Mouse (Mus musculus): ENCODE measurements at regions not wholly inside any gene's neighbourhood (a gene's known extent, or its start where the extent isn't known, plus 50 kb on each side); places are given as distances from the start of the nearest gene placed in this dataset.

- TF ChIP-seq POLR2A (IDR thresholded peaks at IDR 0.05; ENCODE audit: insufficient read depth, low read length) (no peak), EP300 (IDR thresholded peaks at IDR 0.05; ENCODE audit: insufficient read depth, low read depth, low read length) (no peak), CTCF (IDR thresholded peaks at IDR 0.05; ENCODE audit: low read depth, low read length) (no peak)
These were observed 98.5 kb upstream of the Tpm1 start for GRCm38 (mm10) chr9:67147656-67148055.
